Mouse (Mus musculus): ENCODE results near the gene Pcnx3.
"Not testable (repeated sequence)": the region's sequence is repeated elsewhere in the genome, so short reads cannot be mapped to it uniquely, and the experiment has no call there.

Gene Pcnx3

DNA sequence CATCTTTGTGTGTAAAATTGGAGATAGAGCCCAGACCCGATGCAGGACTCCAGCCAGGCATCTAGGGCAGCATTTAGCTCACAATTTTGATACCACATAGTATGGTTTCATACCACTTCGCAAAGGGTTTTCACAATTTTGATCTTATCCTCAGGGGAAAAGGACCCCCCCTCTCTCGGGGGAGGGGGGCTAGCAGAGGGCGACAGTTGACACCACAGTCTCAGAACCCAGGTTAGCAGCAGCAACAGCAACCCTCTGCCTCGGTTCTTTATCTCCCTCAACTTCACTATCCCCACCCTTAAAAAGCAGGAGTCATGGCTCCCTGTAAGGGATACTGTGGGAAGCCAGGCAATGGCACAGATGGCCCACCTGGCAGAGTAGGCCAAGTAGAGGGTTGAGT, 24.5 kb upstream of the Pcnx3 start:
- no peak for DNase-seq (ENCODE audit: inconsistent ontology term)

- DNase-seq (ENCODE audit: inconsistent ontology term), result no peak
Measured at GRCm38 (mm10) chr19:5711907-5712460, 23.3 kb upstream of the Pcnx3 start.

- peak; percentile 73 for DNase-seq (ENCODE audit: inconsistent ontology term)
Measured at GRCm38 (mm10) chr19:5711218-5711617, 22.5 kb upstream of the Pcnx3 start.

DNA sequence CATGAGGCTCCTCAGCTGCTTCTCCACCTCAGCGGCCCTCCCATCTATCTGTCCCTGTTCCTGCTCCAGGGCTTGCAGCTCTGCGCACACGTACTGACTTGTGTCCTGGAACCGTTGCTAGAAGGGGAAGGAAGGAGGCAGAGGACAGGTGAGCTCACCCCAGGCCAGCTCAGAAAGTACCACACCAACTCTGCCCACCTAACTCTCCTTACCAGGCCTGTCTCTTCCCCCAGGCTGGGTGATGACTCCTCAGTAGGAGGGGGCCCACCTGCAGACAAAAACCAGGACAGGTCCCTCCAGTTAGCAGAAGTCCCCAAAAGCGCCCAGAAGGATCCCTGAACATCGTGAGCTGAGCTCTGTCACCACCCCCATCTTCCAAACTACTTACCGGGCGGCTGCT, 21.9 kb upstream of the Pcnx3 start:
- no peak for DNase-seq (ENCODE audit: inconsistent ontology term)

DNA sequence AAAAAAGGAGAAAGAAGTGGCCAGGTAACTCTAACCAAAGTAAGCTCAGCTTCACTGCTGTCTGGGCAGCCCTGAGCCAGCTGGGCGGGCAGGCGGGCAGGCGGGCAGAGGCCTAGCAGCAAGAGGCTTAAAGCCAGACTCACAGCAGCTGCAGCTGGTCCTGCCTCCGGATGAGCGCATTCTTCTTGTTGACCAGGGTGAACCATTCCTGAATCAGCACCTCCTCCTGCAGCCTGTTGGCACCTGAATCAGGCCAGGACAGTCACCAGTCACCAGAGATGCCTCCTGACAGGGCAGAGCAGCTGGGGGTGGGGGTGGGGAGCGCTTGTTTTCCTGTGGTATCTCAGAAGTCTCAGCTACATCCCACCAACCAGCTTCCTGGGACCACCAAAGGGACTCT, 21.4 kb upstream of the Pcnx3 start:
- no peak for DNase-seq (ENCODE audit: inconsistent ontology term)

DNA sequence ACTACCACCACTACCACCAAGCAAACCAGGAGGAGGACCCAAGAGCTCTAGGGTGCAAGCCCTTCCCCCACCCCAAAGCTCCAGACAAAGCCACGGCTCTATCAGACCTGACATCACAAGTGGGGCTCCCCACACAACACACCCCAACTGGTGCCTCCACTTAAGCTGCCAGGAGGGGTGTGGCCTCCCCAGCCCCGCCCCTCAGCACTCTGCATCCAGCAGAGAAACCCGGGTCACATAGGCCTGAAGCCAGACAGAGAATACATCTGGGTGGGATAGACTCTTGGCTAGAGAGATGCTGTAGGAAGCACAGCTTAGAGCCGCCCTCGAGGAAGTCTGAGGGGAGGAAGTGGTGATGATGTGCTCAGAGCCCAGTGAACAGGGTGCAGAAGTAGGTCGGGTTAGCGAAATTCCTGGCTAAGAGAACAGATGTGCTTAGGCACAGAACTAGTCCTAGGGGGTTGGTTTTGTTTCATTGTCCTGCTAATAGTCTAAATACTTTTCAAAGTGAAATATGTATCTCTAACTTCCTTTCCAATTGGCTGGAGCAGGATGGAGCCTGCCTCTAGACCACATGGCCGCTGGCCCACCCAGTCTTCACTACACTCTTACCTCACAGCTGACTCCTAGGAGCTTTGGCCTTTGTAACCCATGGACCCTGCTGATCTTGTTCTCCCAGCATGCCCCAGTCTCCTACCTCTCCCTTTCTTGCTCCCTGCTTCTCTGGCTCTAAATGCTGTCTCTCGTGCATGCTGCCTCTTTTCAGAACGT, 16.3 kb upstream of the Pcnx3 start:
- no peak for DNase-seq (ENCODE audit: inconsistent ontology term)

- DNase-seq (ENCODE audit: inconsistent ontology term), result no peak
Measured at GRCm38 (mm10) chr19:5704163-5704800, 15.6 kb upstream of the Pcnx3 start, which contains the start of gene Kcnk7. Kcnk7 (plus strand) TSS chr19:5704367.

DNA sequence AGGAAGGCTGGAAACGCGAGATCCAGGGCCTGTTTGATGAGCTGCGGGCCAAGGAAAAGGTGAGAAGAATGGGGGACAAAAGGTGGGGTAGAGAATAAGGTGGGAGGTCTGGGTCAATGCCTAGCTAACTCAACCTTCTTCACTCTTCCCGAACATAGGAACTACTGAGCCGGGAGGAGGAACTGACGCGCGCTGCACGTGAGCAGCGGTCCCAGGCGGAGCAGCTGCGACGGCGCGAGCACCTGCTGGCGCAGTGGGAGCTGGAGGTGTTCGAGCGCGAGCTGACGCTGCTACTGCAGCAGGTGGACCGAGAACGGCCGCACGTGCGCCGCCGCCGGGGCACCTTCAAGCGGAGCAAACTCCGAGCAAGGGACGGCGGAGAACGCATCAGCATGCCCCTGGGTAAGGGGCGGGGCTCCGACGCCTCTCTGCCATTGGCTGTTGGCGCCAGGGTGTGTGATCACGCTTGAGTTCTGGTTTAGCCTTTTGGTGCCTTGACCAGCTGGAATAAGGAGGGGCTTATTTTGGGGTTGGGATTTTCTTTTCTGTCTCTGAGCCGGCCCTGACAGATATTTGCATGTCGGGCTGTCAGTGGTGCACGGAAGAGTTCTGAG, 7.2 kb upstream of the Pcnx3 start:
- DNase-seq (ENCODE audit: inconsistent ontology term), result no peak

DNA sequence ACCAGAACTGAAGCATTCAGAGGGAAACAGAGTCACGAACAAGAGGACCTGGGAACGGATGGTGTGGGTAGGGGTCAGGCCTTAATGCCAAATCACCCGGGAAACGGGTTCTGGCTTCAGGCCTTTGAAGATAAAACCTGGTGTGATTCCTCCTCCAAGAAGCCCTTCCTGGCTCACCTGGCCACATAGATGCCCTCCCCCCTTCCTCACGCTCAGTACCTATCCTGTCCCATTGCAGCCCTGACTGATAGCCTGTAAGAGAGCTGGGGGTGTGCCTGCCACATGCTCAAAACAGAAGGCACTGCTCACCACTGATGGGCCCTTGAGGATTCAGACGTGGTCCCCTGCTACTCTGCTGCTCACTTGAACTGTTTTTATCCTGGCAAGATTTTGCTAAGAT, 5.1 kb upstream of the Pcnx3 start:
- DNase-seq (ENCODE audit: inconsistent ontology term), result no peak

GRCm38 (mm10) chr19:5692913-5693396, 4.2 kb upstream of the Pcnx3 start:
- peak; percentile 53 for DNase-seq (ENCODE audit: inconsistent ontology term)

GRCm38 (mm10) chr19:5692086-5692912, 3.6 kb upstream of the Pcnx3 start:
- DNase-seq (ENCODE audit: inconsistent ontology term), result peak; percentile 53

DNA sequence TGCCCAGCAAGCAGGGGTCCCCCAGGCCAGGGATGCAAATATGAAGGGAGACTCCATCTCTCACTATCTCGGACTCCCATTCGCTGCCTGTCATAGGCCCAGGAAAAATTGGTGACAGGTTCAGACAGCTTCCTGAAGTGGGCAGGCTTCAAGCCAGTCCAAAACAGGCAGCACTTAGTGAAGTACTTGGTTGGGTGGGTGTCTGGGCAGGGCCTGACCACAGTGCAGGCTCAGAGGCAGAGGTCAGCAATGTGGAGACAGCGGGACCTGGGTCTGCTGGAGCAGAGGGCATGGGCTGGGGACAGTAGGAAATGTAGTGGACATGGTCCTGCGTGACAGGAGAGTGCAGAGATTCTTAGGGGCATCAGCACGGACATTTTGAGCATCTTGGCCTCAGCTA, 2.9 kb upstream of the Pcnx3 start:
- DNase-seq (ENCODE audit: inconsistent ontology term), result no peak

DNA sequence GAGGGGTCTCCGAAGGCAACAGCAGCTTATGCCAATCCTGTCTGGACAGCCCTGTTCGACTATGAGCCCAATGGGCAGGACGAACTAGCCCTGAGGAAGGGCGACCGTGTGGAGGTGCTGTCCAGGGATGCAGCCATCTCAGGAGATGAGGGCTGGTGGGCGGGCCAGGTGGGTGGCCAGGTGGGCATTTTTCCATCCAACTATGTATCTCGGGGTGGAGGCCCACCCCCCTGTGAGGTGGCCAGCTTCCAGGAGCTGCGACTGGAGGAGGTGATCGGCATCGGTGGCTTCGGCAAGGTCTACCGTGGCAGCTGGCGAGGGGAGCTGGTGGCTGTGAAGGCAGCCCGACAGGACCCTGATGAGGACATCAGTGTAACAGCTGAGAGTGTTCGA, 1.6 kb upstream of the Pcnx3 start:
- DNase-seq (ENCODE audit: inconsistent ontology term), result no peak

- DNase-seq (ENCODE audit: inconsistent ontology term), result peak; percentile 94
Measured at GRCm38 (mm10) chr19:5689565-5690342, 1.0 kb upstream of the Pcnx3 start.

DNA sequence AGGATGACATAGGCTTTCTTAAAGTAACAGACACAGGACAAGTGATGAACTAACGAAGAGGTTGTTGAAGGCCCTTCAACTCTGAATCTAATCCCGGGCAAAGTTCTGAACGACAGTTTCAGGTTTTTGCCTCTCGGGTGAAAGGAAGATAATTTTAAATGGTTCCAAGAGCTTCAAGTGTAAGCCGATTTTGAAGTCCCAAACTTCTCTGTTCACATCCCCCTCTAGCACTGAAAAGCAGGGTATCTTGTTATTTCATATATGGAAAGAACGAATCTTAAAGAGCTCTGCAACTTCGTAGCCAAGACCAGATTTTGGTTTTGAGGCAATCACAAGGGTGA, 350 bp upstream of the Pcnx3 start:
- no peak for DNase-seq (ENCODE audit: inconsistent ontology term)

DNA sequence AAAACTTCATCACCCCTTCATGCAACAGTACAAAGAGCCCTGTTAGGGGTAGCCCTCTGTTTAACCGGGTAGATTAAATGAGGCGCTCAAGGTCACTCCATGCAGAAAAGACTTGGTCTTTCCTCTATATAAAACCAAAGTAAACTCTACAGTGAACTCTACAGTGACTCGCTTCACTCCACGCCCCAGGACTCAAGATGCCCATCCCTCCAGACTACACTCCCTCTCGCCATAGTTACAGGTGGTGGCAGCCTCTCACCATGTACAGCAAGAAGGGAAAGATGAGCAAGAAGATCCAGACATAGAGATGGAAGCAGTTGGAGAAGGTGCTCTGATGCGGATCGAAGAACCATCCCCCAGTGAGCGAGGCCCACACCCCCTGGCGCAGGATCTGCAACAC, 970 bp downstream of the Pcnx3 start:
- no peak for DNase-seq (ENCODE audit: inconsistent ontology term)

- DNase-seq (ENCODE audit: inconsistent ontology term), result not testable (repeated sequence)
Measured at GRCm38 (mm10) chr19:5686954-5687353, 1.8 kb downstream of the Pcnx3 start.

DNA sequence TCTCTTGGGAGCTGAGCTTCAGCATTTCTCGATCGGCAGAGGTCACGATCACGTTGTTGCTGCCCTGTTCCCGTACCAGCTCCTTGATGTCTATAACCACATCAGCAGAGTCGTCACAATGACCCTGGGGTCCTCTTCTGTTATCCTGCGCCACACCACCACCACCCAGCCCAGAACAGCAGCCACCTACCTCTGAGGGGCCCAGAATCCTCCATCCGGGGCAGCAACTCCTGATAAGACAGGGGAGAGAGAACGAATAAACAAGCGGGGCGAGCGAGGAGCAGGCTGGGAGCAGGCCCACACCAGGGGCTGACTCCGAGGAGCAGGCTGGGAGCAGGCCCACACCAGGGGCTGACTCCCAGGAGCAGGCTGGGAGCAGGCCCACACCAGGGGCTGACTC, 2.3 kb downstream of the Pcnx3 start:
- DNase-seq (ENCODE audit: inconsistent ontology term), result no peak

- no peak for DNase-seq (ENCODE audit: inconsistent ontology term)
Measured at GRCm38 (mm10) chr19:5685861-5686260, 2.8 kb downstream of the Pcnx3 start.

GRCm38 (mm10) chr19:5685431-5685830, 3.3 kb downstream of the Pcnx3 start:
- no peak for DNase-seq (ENCODE audit: inconsistent ontology term)

GRCm38 (mm10) chr19:5684985-5685384, 3.7 kb downstream of the Pcnx3 start:
- no peak for DNase-seq (ENCODE audit: inconsistent ontology term)
